Mouse (Mus musculus) G1E (cell line): ENCODE results near the gene Lyz1. TPM values are rescaled to one million over a fixed set of nuclear protein-coding genes. Genes with fewer than 3 reads are reported as not detected.

Source experiments
- ATAC-seq: 2 replicates; pipeline ENCODE4 v1.8.0; 2016; ENCODE audit warnings: mild to moderate bottlenecking; ENCODE audit not compliant: insufficient number of reproducible peaks, poor library complexity, low FRiP score, severe bottlenecking; ENCODE audit errors: extremely low read depth
- DNase-seq: peaks from one replicate; pipeline ENCODE4 v3.0.0; 2012; ENCODE audit warnings: low spot score
- H3K27me3 ChIP-seq: 2 replicates; pipeline ENCODE4 v1.6.1; 2012; ENCODE audit warnings: mild to moderate bottlenecking, low read length, inconsistent platforms; ENCODE audit not compliant: insufficient read depth
- H3K36me3 ChIP-seq: replicated peaks from 2 replicates; pipeline ENCODE3; 2012; ENCODE audit warnings: mild to moderate bottlenecking, inconsistent platforms
- H3K4me1 ChIP-seq: 2 replicates; pipeline ENCODE4 v1.6.1; 2012; ENCODE audit warnings: low read depth, low read length, inconsistent platforms, mixed read lengths; ENCODE audit not compliant: insufficient read depth
- H3K4me3 ChIP-seq: 2 replicates; pipeline ENCODE4 v1.5.1; 2012; ENCODE audit warnings: low read depth, mild to moderate bottlenecking, inconsistent platforms, low read length, moderate library complexity, mixed read lengths
- H3K9me3 ChIP-seq: replicated peaks from 2 replicates; pipeline ENCODE4 v1.6.1; 2012; ENCODE audit warnings: inconsistent platforms
- CTCF ChIP-seq: IDR thresholded peaks from 2 replicates; pipeline ENCODE4 v1.5.1; 2012; ENCODE audit warnings: low read depth, low read length, inconsistent platforms, mixed read lengths
- GATA1 ChIP-seq: IDR thresholded peaks from 2 replicates; pipeline ENCODE4 v1.6.1; 2012; ENCODE audit warnings: borderline replicate concordance, low read length, inconsistent platforms, mixed read lengths
- GATA2 ChIP-seq: IDR thresholded peaks from 2 replicates; pipeline ENCODE4 v1.6.1; 2012; ENCODE audit warnings: low read depth, low read length, inconsistent platforms, borderline replicate concordance
- POLR2AphosphoS5 ChIP-seq: IDR thresholded peaks from 2 replicates; pipeline ENCODE4 v1.6.1; 2012; ENCODE audit warnings: low read depth, low read length, inconsistent platforms; ENCODE audit not compliant: insufficient replicate concordance
- TAL1 ChIP-seq: conservative IDR thresholded peaks from 2 replicates; pipeline ENCODE4 v1.6.1; 2012; ENCODE audit warnings: low read depth, low read length, inconsistent platforms, mixed read lengths
- polyA plus RNA-seq: library from polyadenylated mRNA; stranded (reverse); fragments of >175 nt; gene quantifications from 2 replicates; pipeline ENCODE4 v1.2.3, GENCODE M21; 2012
- total RNA-seq, 2 experiments: library from RNA; stranded (forward) in 1 of 2; stranded (reverse) in 1 of 2; fragments of 200-1000 nt in 1 of 2; fragments of >200 nt in 1 of 2; fragmentation: Nextera tagmentation in 1 of 2; gene quantifications; 2 replicates each; pipeline ENCODE4 v1.2.3; 2014 to 2017

Gene Lyz1
- total and polyA plus RNA-seq, 3 experiments: 0.11 TPM; not detected in 2

DNA sequence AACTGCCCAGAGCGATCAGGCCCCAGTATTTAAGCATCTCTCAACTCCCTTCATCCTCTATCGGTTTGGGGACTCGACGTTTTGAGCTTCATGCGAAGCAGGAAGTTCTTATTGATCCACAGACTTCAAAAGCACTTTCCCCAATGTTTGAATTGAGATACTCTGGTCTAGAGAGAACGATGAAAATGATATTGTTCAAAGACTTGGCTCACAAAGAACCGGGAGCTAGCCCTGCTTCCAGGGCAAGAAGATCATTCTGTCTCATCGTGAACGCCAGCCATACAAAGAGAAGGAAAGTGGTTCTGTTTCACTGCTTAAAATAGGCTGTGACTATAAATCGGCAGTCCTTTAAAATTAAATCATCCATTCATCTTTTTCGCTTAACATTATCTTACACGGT lies 54.1 kb downstream of the Lyz1 start, which contains the start of gene 9530003J23Rik:
Gene 9530003J23Rik, minus strand, starts transcription at position 101 of the 400 bp plus-strand sequence.
- Histone ChIP-seq H3K36me3 (no peaks in the 10 kb centered on the region), H3K9me3 (no peaks in the 10 kb centered on the region), H3K4me1 (no peaks in the 10 kb centered on the region), H3K27me3 (peaks cover 3% of the 10 kb centered on the region; the same call in 1 of the 2 replicates), H3K4me3 (no peak within 1 kb of the TSS)
- TF ChIP-seq TAL1: no peak
- TF ChIP-seq CTCF: no peak
- no peak for TF ChIP-seq POLR2AphosphoS5
- TF ChIP-seq GATA2: no peak
- no peak for TF ChIP-seq GATA1
- ATAC-seq (no peak), DNase-seq (no peak)

Other genes with a start within 250 kb of the Lyz1 start
- not detected in 2 replicates for gene Lrrc10, start 247.5 kb downstream of the Lyz1 start, total RNA-seq (2014; fragmentation: Nextera tagmentation)
- gene Lrrc10, start 247.5 kb downstream of the Lyz1 start, total RNA-seq (2017): 0.06 TPM in 1 of 2 replicates, not detected in the other
- gene Lrrc10, start 247.5 kb downstream of the Lyz1 start, polyA plus RNA-seq: 0.04 and 0.13 TPM in 2 replicates
- gene Cct2, start 229.1 kb downstream of the Lyz1 start, total RNA-seq (2014; fragmentation: Nextera tagmentation): 535 and 554 TPM in 2 replicates
- gene Cct2, start 229.1 kb downstream of the Lyz1 start, total RNA-seq (2017): 620 and 644 TPM in 2 replicates
- 38.5 and 38.6 TPM in 2 replicates for gene Cct2, start 229.1 kb downstream of the Lyz1 start, polyA plus RNA-seq
- gene Frs2, start 144.3 kb downstream of the Lyz1 start, total RNA-seq (2014; fragmentation: Nextera tagmentation): 105 and 107 TPM in 2 replicates
- 15.9 and 19.6 TPM in 2 replicates for gene Frs2, start 144.3 kb downstream of the Lyz1 start, total RNA-seq (2017)
- gene Frs2, start 144.3 kb downstream of the Lyz1 start, polyA plus RNA-seq: 12.8 and 16.6 TPM in 2 replicates
- gene Yeats4, start 68.4 kb downstream of the Lyz1 start, total RNA-seq (2014; fragmentation: Nextera tagmentation): 34.2 and 35.2 TPM in 2 replicates
- gene Yeats4, start 68.4 kb downstream of the Lyz1 start, total RNA-seq (2017): 72.3 and 83.9 TPM in 2 replicates
- gene Yeats4, start 68.4 kb downstream of the Lyz1 start, polyA plus RNA-seq: 75.8 and 92.3 TPM in 2 replicates
- gene 9530003J23Rik, start 54.2 kb downstream of the Lyz1 start, total RNA-seq (2014; fragmentation: Nextera tagmentation): not detected in 2 replicates
- 0.12 and 0.16 TPM in 2 replicates for gene 9530003J23Rik, start 54.2 kb downstream of the Lyz1 start, total RNA-seq (2017)
- not detected in 2 replicates for gene 9530003J23Rik, start 54.2 kb downstream of the Lyz1 start, polyA plus RNA-seq
- gene Lyz2, start 10.5 kb downstream of the Lyz1 start, total RNA-seq (2014; fragmentation: Nextera tagmentation): not detected in 2 replicates
- 6.9 and 7.3 TPM in 2 replicates for gene Lyz2, start 10.5 kb downstream of the Lyz1 start, total RNA-seq (2017)
- gene Lyz2, start 10.5 kb downstream of the Lyz1 start, polyA plus RNA-seq: 0.11 and 0.14 TPM in 2 replicates
- gene Cpsf6, start 87.1 kb upstream of the Lyz1 start, total RNA-seq (2014; fragmentation: Nextera tagmentation): 232 and 244 TPM in 2 replicates
- gene Cpsf6, start 87.1 kb upstream of the Lyz1 start, total RNA-seq (2017): 142 and 177 TPM in 2 replicates
- 285 and 393 TPM in 2 replicates for gene Cpsf6, start 87.1 kb upstream of the Lyz1 start, polyA plus RNA-seq